Mouse (Mus musculus) colon, adult 2 months (tissue): ENCODE measurements around the gene P2ry10b. TPM values are rescaled to one million over a fixed set of nuclear protein-coding genes. Genes with fewer than 3 reads are reported as not detected.

Source experiments
- polyA plus RNA-seq: library from polyadenylated mRNA; depleted of rRNA; stranded (reverse); fragments of >200 nt; gene quantifications from 2 replicates; pipeline ENCODE4 v1.2.3, GENCODE M21; 2012; rRNA removed

The P2ry10b gene
- 0.19 and 0.36 TPM in 2 replicates for polyA plus RNA-seq

DNA sequence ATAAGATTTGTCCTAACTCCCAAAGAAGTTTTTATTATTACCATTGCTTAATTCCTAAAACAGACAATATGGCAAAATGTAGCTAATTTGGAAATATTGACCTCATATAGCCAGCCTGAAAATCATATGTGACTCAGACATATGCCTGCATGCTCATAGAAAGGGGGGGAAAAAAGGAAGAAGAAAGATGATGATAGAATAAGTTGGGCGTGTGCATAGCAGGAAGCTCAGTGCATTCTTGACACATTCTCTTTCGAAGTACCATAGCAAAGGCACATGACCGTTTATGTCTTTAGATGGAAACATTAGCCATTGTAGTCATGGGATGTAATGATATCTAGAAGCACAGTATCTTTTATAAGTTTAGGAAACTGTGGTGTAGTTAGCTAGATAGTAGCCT, at the start of gene P2ry10b:
Gene P2ry10b (plus strand): TSS at position 247 of the 400 bp plus-strand sequence.

Other genes with a start within 250 kb of the P2ry10b start
- 0.03 and 0.06 TPM in 2 replicates for gene Lpar4, start 228.3 kb upstream of the P2ry10b start, polyA plus RNA-seq
- gene P2ry10, start 60.4 kb upstream of the P2ry10b start, polyA plus RNA-seq, result 0.23 and 0.27 TPM in 2 replicates
- 0.03 and 0.06 TPM in 2 replicates for gene Gpr174, start 107.0 kb downstream of the P2ry10b start, polyA plus RNA-seq